Mouse (Mus musculus): Measurements from ENCODE around the gene Gm3880.
"Not testable (repeated sequence)": the region's sequence is repeated elsewhere in the genome, so short reads cannot be mapped to it uniquely, and the experiment has no call there.

Gene Gm3880

GRCm38 (mm10) chrX:102686872-102687271, at the start of gene Gm3880:
Gene Gm3880, minus strand, starts transcription at chrX:102686972.
- DNase-seq (ENCODE audit: low read depth, low spot score), result not testable (repeated sequence)

- DNase-seq (ENCODE audit: low read depth, low spot score), result not testable (repeated sequence)
Measured at GRCm38 (mm10) chrX:102724226-102724625, 37.5 kb upstream of the Gm3880 start.

- DNase-seq (ENCODE audit: low read depth, low spot score), result not testable (repeated sequence)
Measured at GRCm38 (mm10) chrX:102707535-102707934, 20.8 kb upstream of the Gm3880 start, which contains the start of the genes Gm9112 and Dmrtc1b. Gene Gm9112, minus strand, starts transcription at chrX:102707635. Gene Dmrtc1b, plus strand, starts transcription at chrX:102707865.

- not testable (repeated sequence) for DNase-seq (ENCODE audit: low read depth, low spot score)
Measured at GRCm38 (mm10) chrX:102700636-102701035, 13.9 kb upstream of the Gm3880 start.

GRCm38 (mm10) chrX:102689252-102689651, 2.5 kb upstream of the Gm3880 start:
- DNase-seq (ENCODE audit: low read depth, low spot score), result not testable (repeated sequence)

- not testable (repeated sequence) for DNase-seq (ENCODE audit: low read depth, low spot score)
Measured at GRCm38 (mm10) chrX:102684706-102685105, 2.1 kb downstream of the Gm3880 start.

- no peak for DNase-seq (ENCODE audit: low read depth, low spot score)
Measured at GRCm38 (mm10) chrX:102666641-102667040, 20.1 kb downstream of the Gm3880 start.

GRCm38 (mm10) chrX:102660712-102661111, 26.1 kb downstream of the Gm3880 start:
- no peak for DNase-seq (ENCODE audit: low read depth, low spot score)

GRCm38 (mm10) chrX:102645691-102646090, 41.1 kb downstream of the Gm3880 start:
- no peak for DNase-seq (ENCODE audit: low read depth, low spot score)

GRCm38 (mm10) chrX:102645146-102645545, 41.6 kb downstream of the Gm3880 start:
- no peak for DNase-seq (ENCODE audit: low read depth, low spot score)

GRCm38 (mm10) chrX:102644573-102644951, 42.2 kb downstream of the Gm3880 start:
- DNase-seq (ENCODE audit: low read depth, low spot score), result no peak

GRCm38 (mm10) chrX:102643823-102644572, 42.8 kb downstream of the Gm3880 start, which contains the start of gene Phka1:
Gene Phka1, minus strand, starts transcription at chrX:102644246.
- no peak for DNase-seq (ENCODE audit: low read depth, low spot score)

All from c-Kit-negative CD71-positive TER-119-positive erythroid progenitor cells, embryonic 14.5 days (primary cell).